Mouse (Mus musculus): ENCODE data around the gene Nhsl1.

DNA sequence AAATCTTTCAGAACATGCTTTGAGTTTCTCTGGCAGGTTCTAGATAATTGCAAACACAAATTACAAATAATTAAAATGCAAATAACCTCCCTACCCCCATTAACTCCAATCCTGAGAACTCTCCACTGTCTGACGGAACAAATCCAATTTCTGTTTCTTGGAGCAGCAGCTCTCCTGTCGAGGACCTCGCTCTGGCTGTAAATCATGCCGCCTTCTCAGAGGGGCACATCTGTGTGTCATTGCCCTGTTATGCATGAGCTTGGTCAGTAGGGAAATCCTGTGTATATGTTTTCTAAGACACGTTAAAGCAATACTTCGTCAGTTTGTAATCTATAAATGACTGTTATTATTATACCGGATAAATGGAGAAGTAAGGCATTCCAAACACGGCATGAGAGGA is 35.3 kb downstream of the Nhsl1 start:
- TF ChIP-seq CTCF (IDR thresholded peaks at IDR 0.05; ENCODE audit: low read depth) (no peak), EP300 (IDR thresholded peaks at IDR 0.05; ENCODE audit: low read depth) (no peak)

All from liver, embryonic 14.5 days (tissue).